Mouse (Mus musculus): Measurements from ENCODE around the gene Fam43a. TPM values are rescaled to one million over a fixed set of nuclear protein-coding genes. Genes with fewer than 3 reads are reported as not detected.

Fam43a gene
- polyA plus RNA-seq, 2 experiments = 1.6 to 2.9 TPM

GRCm38 (mm10) chr16:30601046-30601832 is 1.7 kb downstream of the Fam43a start:
- peaks cover 0 to 5% of the 10 kb centered on the region in 2 experiments; a peak in 1 of 4 replicates for H3K4me1 ChIP-seq (replicated peaks; ENCODE audit: control insufficient read depth in 2 of 2, insufficient read depth in 2 of 2, low read length in 1 of 2)
- H3K4me2 ChIP-seq (ENCODE audit: low read depth) = peak overlapping the region; percentile 55
- no peak for DNase-seq (ENCODE audit: low read depth in 3 of 3, low spot score in 3 of 3)
- H3K36me3 ChIP-seq (replicated peaks; ENCODE audit: control insufficient read depth, insufficient read depth, low read depth) = no peaks in the 10 kb centered on the region
- peak overlapping the region; percentile 9 to 47 for H3K4me3 ChIP-seq (ENCODE audit: insufficient read depth in 1 of 2, low read depth in 2 of 2, low read length in 2 of 2)
- H3K9me3 ChIP-seq (ENCODE audit: control insufficient read depth, low read length) = no peaks in the 10 kb centered on the region
- TF ChIP-seq CTCF (IDR thresholded peaks at IDR 0.05; ENCODE audit: low read depth) (peak; percentile 55), EP300 (IDR thresholded peaks at IDR 0.05; ENCODE audit: low read depth) (no peak)
- no peak overlapping the region for H3K27ac ChIP-seq
- peaks cover 33% of the 10 kb centered on the region for H3K27me3 ChIP-seq (ENCODE audit: control insufficient read depth, insufficient read depth, low read length)
- no peak overlapping the region for H3K9ac ChIP-seq (replicated peaks)
- 6% methylated on average over 42 of the region's 42 CpGs for WGBS (ENCODE audit: insufficient replicate concordance)
- ATAC-seq (ENCODE audit: insufficient read depth) = no peak

DNA sequence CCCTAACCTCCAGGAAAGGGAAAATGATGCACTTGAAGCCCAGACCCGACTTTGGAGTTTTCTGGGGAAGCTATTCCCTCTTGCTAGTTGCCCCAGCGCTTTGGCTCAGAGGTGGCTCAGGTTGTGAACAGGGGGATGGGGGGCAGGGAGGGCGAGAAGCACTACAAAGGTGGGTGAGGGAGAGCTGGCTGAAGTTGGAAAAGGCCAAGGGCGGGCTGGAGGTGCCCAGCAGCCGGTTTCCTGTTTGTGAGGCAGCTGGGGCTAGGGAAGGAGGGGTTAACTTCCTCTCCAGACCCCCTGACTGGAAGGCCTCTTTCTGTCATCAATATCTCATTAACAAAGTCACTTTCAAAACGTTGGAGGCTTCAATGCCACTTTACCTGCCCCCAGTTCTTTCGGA is 2.4 kb downstream of the Fam43a start:
- peak overlapping the region; percentile 55; the same call in 1 of the 2 replicates for H3K4me2 ChIP-seq (ENCODE audit: low read depth)
- no peaks in the 10 kb centered on the region for H3K36me3 ChIP-seq (replicated peaks; ENCODE audit: control insufficient read depth, insufficient read depth, low read depth)
- no peak overlapping the region for H3K4me3 ChIP-seq (ENCODE audit: insufficient read depth in 1 of 2, low read depth in 2 of 2, low read length in 2 of 2)
- H3K9ac ChIP-seq (replicated peaks) = no peak overlapping the region
- no peaks in the 10 kb centered on the region for H3K9me3 ChIP-seq (ENCODE audit: control insufficient read depth, low read length)
- peaks cover 29% of the 10 kb centered on the region for H3K27me3 ChIP-seq (ENCODE audit: control insufficient read depth, insufficient read depth, low read length)
- H3K27ac ChIP-seq = no peak overlapping the region
- no peak for DNase-seq (ENCODE audit: low read depth in 3 of 3, low spot score in 3 of 3)
- ATAC-seq (ENCODE audit: insufficient read depth) = no peak
- H3K4me1 ChIP-seq (replicated peaks; ENCODE audit: control insufficient read depth in 2 of 2, insufficient read depth in 2 of 2, low read length in 1 of 2) = peaks cover 0 to 5% of the 10 kb centered on the region in 2 experiments; a peak in 1 of 4 replicates
- WGBS (ENCODE audit: insufficient replicate concordance) = 18% methylated on average over 7 of the region's 7 CpGs
- no peak for TF ChIP-seq CTCF (IDR thresholded peaks at IDR 0.05; ENCODE audit: low read depth)
- no peak for TF ChIP-seq EP300 (IDR thresholded peaks at IDR 0.05; ENCODE audit: low read depth)

DNA sequence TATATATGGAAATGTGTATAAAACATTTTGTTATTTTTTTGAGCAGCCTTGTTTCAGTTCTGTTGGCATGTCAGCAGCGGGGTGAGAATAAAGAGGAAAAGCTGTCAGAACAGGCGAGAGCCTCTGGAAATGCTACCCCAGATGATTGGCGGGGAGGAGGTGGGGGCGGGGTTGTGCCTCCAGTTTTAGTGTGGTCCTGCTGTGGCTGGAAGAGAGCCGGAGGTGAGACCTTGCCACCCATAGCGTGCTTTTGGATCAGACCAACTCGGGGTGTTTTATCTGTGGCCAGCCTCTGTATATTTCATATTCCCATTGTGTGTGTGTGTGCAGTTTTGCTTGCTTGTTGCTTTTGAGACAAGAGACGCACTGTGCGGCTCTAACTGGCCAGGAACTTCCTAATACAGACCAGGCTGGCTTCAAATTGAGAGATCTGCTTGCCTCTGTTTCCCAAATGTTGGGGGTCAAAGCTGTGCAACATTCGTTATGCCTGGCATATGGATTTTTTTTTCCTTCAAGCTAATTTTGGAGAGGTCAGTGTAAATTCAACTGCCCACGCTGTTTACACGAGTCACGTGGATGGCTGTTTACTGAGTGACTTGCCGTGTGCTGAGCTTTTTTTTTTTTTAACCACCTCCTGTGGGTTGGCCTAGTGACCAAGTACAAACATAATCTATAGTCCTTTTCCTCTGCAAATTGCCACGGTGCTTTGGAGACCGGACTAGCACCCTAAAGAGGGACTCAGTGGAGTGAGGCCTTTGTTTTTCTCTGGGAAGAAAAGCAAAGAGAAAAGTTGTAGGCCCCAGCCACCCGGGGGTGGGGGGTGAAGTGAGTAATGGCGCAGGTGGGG is 3.4 kb downstream of the Fam43a start:
- peaks cover 29% of the 10 kb centered on the region for H3K27me3 ChIP-seq (ENCODE audit: control insufficient read depth, insufficient read depth, low read length)
- no peaks in the 10 kb centered on the region for H3K9me3 ChIP-seq (ENCODE audit: control insufficient read depth, low read length)
- WGBS (ENCODE audit: insufficient replicate concordance) = 18% methylated on average over 18 of the region's 18 CpGs
- H3K4me3 ChIP-seq (ENCODE audit: insufficient read depth in 1 of 2, low read depth in 2 of 2, low read length in 2 of 2) = no peak overlapping the region
- H3K4me1 ChIP-seq (replicated peaks; ENCODE audit: control insufficient read depth in 2 of 2, insufficient read depth in 2 of 2, low read length in 1 of 2) = peaks cover 0 to 5% of the 10 kb centered on the region in 2 experiments; a peak in 1 of 4 replicates
- no peak for ATAC-seq (ENCODE audit: insufficient read depth)
- TF ChIP-seq CTCF (IDR thresholded peaks at IDR 0.05; ENCODE audit: low read depth) = no peak
- no peak for TF ChIP-seq EP300 (IDR thresholded peaks at IDR 0.05; ENCODE audit: low read depth)
- H3K4me2 ChIP-seq (ENCODE audit: low read depth) = peak overlapping the region; percentile 32
- no peak for DNase-seq (ENCODE audit: low read depth in 3 of 3, low spot score in 3 of 3)
- no peak overlapping the region for H3K27ac ChIP-seq
- no peak overlapping the region for H3K9ac ChIP-seq (replicated peaks)
- no peaks in the 10 kb centered on the region for H3K36me3 ChIP-seq (replicated peaks; ENCODE audit: control insufficient read depth, insufficient read depth, low read depth)

GRCm38 (mm10) chr16:30603531-30603842 is 4.0 kb downstream of the Fam43a start:
- no peak for TF ChIP-seq EP300 (IDR thresholded peaks at IDR 0.05; ENCODE audit: low read depth)
- TF ChIP-seq CTCF (IDR thresholded peaks at IDR 0.05; ENCODE audit: low read depth) = no peak
- no peak overlapping the region for H3K27ac ChIP-seq
- WGBS (ENCODE audit: insufficient replicate concordance) = 56% methylated on average over 9 of the region's 9 CpGs
- peaks cover 29% of the 10 kb centered on the region for H3K27me3 ChIP-seq (ENCODE audit: control insufficient read depth, insufficient read depth, low read length)
- no peaks in the 10 kb centered on the region for H3K9me3 ChIP-seq (ENCODE audit: control insufficient read depth, low read length)
- H3K36me3 ChIP-seq (replicated peaks; ENCODE audit: control insufficient read depth, insufficient read depth, low read depth) = no peaks in the 10 kb centered on the region
- peaks cover 0 to 5% of the 10 kb centered on the region in 2 experiments; a peak in 1 of 4 replicates for H3K4me1 ChIP-seq (replicated peaks; ENCODE audit: control insufficient read depth in 2 of 2, insufficient read depth in 2 of 2, low read length in 1 of 2)
- ATAC-seq (ENCODE audit: insufficient read depth) (no peak), DNase-seq (ENCODE audit: low read depth in 3 of 3, low spot score in 3 of 3) (no peak)
- H3K4me3 ChIP-seq (ENCODE audit: insufficient read depth in 1 of 2, low read depth in 2 of 2, low read length in 2 of 2) = no peak overlapping the region
- H3K9ac ChIP-seq (replicated peaks) = no peak overlapping the region
- peak overlapping the region; percentile 32 for H3K4me2 ChIP-seq (ENCODE audit: low read depth)
